Mouse (Mus musculus) CH12.LX (cell line): ENCODE measurements around the gene Itga4.

Experiments used
- BHLHE40 ChIP-seq: IDR thresholded peaks from 2 replicates; pipeline ENCODE4 v1.6.1; 2011; ENCODE audit warnings: mild to moderate bottlenecking, low read depth, low read length, improper control_type of control experiment
- CTCF ChIP-seq, 2 experiments: IDR thresholded peaks in 1 of 2; conservative IDR thresholded peaks in 1 of 2; 2 replicates each; pipeline ENCODE4 v1.5.1; 2011 to 2012; ENCODE audit warnings: low read depth in 2 of 2, low read length in 2 of 2, improper control_type of control experiment in 1 of 2, inconsistent platforms in 1 of 2, mild to moderate bottlenecking in 1 of 2, moderate library complexity in 1 of 2
- JUND ChIP-seq: conservative IDR thresholded peaks from 2 replicates; pipeline ENCODE4 v1.6.1; 2011; ENCODE audit warnings: low read depth, low read length, improper control_type of control experiment
- MXI1 ChIP-seq: IDR thresholded peaks from 2 replicates; pipeline ENCODE4 v1.6.1; 2011; ENCODE audit warnings: mild to moderate bottlenecking, low read depth, low read length, improper control_type of control experiment
- POLR2A ChIP-seq: IDR thresholded peaks from 2 replicates; pipeline ENCODE4 v1.6.1; 2011; ENCODE audit warnings: low read depth, mild to moderate bottlenecking, improper control_type of control experiment, low read length
- ZC3H11A ChIP-seq: IDR thresholded peaks from 2 replicates; pipeline ENCODE4 v1.6.1; 2012; ENCODE audit warnings: low read depth, mild to moderate bottlenecking, inconsistent platforms, low read length, improper control_type of control experiment

- no peak for TF ChIP-seq BHLHE40
- TF ChIP-seq POLR2A: no peak
- no peak for TF ChIP-seq CTCF (conservative IDR thresholded peaks at IDR 0.05 in 1 of 2, IDR thresholded peaks at IDR 0.05 in 1 of 2; ENCODE audit: low read depth in 2 of 2, low read length in 2 of 2)
- TF ChIP-seq MXI1: no peak; the same call in 1 of the 2 replicates
- no peak for TF ChIP-seq ZC3H11A
- TF ChIP-seq JUND: no peak
Measured at GRCm38 (mm10) chr2:79257411-79257810, 2.2 kb downstream of the Itga4 start.
